Mouse (Mus musculus) frontal cortex, adult (tissue): ENCODE results near the gene Myo9a.
A peak's percentile ranks its signal among the peaks of the same experiment; 100 is the strongest.
"Not testable (repeated sequence)": the region's sequence is repeated elsewhere in the genome, so short reads cannot be mapped to it uniquely, and the experiment has no call there.

Experiments used
- ATAC-seq: cut with Nextera tagmentation; 2 replicates; pipeline ENCODE4 v1.9.2; 2017; ENCODE audit warnings: mild to moderate bottlenecking, moderate library complexity, mixed read lengths; ENCODE audit not compliant: low TSS enrichment

Myo9a gene

DNA sequence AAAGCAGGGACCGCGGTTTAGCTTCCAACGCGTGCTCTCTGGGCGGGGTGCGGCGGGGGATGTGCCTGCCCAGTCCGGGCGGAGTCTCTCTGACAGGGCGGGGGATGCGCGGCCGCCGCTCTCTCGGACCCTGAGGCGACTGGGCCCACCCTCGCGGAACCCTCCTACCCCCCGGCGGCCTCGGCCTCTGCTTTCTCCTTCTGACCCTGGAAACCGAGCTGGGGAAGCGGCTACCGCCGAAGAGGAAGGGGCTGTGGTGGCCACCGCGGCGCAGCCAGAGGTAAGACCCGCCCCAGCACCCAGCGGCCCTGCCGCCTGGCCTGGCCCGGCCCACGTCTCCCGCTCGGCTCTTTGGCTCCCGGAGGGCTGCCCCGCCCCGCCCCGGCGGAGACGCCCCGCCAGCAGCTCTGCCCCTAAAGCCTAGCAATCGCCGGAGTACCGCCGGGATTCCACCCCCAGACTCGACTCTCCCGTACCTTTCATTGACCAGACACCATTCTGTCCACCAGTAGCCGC lies 428 bp downstream of the Myo9a start:
- ATAC-seq: peak; percentile 84

DNA sequence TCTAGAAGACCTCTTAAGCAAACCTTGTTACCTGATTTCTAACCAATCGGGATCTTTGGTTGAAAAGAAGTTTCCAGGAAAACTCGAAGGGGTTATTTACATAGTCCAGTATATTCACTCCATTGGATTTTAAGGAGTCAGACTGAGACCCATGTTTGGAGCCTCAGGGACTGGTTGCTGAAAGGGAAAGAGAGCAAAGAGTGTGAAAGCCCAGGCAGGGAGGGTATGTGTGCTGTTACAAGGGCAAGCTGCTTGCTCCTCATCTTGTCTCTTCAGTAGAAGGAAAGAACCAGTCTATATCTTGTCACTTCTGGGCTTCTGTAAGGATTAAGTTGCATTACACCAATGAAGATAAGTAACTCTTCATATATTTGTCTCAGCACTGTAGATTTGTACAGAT lies 1.3 kb downstream of the Myo9a start:
- no peak for ATAC-seq

DNA sequence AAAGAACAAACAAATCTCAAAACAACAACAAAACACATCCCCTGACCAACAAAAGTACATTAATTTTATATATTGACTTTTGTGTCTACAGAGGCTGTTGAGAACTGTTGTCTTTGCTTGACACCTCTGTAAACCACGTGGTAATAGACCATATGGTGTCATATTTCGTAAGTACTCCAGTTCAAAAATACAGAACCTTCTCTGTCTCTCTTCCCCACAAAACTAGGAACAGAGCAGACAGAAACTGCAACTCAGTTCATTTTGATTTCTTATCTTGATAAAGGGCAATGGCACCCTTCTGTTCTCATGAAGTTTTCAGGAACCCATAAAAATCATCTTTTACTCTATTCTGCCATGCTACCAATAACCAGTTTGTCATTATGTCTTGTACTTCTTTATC lies 4.5 kb downstream of the Myo9a start:
- ATAC-seq: no peak

DNA sequence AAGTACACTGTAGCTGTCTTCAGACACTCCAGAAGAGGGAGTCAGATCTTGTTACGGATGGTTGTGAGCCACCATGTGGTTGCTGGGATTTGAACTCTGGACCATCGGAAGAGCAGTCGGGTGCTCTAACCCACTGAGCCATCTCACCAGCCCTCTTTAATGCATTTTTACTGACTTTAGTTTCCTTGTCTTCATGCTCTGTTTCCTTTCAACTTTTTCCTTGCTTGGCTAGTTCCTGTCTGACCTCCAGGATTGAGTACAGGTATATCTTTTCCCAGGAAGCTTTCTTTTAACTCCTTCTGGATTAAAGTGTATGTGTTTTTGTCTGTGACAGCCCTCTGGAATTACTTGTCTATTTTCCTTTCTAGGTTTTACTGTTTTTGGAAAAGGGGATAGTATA lies 6.3 kb downstream of the Myo9a start:
- not testable (repeated sequence) for ATAC-seq

DNA sequence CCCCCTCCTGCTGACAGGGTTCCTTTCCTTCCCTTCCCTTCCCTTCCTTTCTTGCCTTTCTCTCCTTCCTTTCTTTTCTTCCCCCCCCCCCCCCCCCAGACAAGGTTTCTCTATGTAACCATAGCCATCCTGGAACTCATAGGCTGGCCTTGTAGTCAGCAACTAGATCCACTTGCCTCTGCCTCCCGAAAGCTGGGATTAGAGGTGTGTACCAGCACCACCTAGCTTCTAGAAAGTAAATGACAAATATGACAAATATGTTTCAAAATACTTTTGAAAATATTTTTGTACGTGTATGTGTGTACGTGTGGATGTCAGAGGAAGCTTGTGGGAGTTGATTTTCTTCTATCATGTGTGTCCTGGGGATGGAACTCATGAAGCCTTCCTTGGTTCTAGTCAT lies 9.8 kb downstream of the Myo9a start:
- no peak for ATAC-seq

DNA sequence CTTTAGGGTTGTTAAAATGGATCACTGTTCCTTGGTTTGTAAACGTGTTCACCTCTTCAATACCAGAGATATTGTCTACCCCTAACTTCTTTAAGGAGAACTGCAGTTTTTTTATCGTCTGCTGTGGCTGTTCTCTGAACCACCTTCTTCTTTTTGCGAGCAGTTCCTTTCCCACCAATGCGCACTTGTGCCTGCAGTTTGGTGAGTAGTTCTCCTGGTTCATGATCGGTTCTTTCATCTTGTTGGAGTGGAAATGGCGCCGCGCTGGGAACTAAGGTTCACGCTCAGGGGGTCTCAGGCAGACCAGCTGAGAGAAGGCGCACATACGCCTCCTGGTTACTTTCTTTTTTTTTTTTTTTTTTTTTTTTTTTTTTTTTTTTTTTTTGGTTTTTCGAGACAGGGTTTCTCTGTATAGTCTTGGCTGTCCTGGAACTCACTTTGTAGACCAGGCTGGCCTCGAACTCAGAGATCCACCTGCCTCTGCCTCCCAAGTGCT lies 16.3 kb downstream of the Myo9a start:
- not testable (repeated sequence) for ATAC-seq

DNA sequence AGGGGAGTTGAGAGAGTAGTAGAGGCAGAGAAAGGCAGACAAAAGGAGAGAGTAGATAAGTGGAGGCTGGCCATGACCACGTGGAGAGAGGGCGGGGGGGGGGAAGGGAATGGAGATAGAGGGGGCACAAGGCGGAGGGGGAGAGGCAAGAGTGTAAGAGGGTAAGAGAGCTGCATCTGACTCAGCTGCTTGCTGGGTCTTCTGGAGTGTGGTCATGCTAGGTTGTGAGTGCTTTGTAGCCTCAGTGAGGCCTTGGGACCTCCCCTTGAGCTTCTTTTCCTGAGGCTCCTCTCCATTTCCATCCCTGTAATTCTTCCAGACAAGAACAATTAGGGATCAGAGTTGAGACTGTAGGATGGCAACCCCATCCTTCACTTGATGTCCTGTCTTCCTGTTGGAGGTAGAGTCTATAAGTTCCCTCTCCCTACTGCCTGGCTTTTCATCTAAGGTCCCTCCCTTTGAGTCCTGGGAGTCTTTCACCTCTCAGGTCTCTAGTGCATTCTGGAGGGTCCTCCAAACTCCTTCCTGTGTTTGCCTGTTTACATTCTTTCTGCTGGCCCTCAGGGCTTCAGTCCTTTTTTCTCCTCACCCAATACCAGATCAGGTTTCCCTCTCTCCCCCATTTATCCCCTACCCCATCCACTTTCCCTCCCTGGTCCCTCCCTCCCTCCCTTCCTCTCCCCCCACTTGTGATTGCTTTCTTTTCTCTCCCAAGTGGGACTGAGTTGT lies 55.5 kb downstream of the Myo9a start:
- not testable (repeated sequence) for ATAC-seq

DNA sequence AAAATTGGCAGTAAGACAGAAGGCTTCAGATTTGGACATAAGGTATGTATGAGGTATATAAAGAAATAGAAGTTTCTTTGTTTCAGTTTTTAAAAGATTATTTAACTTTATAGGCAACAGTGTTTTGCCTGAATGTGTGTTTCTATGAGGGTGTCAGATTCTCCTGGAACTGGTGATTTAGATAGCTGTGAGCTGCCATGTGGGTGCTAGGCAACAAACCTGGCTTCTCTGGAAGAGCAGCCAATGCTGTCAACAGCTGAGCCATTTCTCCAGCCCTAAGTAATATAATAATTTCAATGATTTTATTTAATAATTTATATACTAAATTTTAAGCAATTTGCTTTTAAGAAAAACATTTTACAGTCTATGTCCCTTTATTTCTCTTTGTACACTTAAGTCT lies 133.9 kb downstream of the Myo9a start:
- no peak for ATAC-seq

DNA sequence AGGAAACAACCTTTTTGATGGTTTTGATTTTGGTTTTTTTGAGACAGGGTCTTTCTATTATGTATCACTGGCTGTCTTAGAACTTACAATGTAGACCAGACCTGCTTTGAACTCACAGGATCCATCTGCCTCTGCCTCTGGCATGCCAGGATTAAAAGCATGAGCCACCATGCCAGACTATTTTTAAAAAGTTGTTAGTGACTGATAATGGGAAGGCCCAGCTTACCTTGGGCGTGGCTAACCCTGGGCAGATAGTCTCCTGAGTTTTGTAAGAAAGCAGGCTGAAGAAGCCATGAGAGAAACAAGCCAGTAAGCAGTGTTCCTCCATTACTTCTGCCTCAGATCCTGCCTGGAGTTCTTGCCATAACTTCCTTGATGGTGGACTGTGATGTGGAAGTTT lies 152.7 kb downstream of the Myo9a start:
- ATAC-seq: no peak

DNA sequence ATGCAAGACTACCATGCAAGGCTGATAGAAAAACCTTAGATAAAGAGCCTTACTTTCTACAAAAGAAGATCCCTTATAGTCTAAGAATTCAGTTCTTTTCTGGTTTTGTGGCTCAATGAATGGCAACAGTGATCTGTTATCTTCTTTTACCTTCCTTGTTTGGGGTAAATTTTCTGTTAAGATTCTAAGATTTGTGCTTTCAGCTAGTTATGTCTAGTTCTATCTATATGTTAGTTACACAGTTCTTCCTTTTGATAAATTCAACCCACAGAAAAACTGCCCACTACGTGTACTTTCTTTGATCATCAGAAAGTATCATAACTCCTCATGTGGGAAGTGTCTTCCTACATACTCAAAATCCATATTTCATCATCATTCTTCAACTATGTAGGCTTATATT lies 164.1 kb downstream of the Myo9a start:
- no peak for ATAC-seq

DNA sequence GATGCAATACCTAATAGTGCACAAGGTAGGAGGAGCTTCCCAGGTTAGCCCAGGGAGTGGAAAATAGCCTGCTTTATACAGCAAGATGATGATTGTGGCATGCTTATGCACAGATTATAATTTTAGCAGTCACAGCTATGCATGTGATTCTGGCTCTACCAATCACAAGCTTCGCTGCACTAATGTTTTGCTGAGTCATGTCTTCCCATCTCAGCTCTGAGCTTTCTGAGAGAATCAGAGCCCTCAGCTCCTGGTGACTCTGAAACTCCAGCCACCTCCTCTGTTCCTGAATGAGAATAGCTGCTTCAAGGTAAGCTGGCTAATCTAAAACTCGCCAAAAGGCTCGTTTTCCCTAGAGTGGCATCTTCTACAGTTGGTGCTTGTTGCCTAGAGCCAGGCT lies 179.6 kb downstream of the Myo9a start:
- no peak for ATAC-seq

DNA sequence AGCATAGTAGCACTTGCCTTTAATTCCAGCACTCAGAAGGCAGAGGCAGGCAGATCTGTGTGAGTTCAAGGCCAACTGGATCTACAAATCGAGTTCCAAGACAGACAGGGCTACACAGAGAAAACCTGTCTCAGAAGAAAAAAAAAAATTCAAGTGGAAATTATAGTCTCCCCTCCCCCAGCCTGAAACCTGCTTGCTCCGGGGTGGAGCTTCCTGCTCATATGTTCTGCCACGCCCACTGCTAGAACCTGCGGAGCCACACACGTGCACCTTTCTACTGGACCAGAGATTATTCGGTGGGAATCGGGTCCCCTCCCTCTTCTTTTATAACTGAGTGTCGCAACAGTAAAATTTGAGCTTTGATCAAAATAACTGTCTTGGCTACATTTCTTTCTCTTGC lies 185.2 kb downstream of the Myo9a start:
- ATAC-seq: not testable (repeated sequence)

DNA sequence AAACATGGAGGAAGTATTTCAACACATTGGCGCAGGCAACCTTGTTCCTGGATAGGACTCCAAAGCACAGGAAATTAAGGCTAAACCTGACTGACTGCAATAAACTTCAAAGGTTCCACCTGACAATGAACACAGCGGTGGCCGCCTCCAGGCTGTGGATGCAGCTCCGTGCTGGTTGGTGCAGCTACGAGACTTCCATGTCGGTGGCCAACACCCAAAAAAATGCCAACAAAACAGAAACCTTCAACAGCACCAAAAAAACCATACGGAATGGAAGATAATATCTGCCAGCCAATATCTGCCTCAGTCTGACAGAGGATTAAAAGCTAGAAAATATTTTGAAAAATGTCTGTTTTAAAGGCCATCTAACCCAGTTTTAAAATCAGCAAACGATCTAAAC lies 187.8 kb downstream of the Myo9a start:
- no peak for ATAC-seq

DNA sequence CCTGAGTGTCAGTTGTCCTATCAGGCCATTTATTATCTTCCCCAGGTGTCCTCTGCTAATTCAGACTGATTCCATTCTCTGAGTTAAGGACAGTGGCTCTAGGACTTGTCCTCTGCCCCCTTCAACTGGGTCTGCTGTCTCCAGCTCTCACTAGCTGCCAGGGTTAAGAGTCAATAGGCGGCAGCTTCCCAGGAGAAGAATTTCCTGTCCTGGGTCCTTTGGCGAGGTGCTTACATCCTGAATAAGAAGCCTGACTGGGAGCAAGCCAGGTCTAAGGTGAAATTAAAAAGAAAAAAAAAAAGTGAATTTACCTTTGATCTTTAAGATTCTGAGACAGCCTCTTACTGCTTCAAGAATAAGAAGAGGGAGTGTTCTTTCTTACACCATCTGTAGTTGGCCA lies 189.0 kb downstream of the Myo9a start:
- no peak for ATAC-seq

DNA sequence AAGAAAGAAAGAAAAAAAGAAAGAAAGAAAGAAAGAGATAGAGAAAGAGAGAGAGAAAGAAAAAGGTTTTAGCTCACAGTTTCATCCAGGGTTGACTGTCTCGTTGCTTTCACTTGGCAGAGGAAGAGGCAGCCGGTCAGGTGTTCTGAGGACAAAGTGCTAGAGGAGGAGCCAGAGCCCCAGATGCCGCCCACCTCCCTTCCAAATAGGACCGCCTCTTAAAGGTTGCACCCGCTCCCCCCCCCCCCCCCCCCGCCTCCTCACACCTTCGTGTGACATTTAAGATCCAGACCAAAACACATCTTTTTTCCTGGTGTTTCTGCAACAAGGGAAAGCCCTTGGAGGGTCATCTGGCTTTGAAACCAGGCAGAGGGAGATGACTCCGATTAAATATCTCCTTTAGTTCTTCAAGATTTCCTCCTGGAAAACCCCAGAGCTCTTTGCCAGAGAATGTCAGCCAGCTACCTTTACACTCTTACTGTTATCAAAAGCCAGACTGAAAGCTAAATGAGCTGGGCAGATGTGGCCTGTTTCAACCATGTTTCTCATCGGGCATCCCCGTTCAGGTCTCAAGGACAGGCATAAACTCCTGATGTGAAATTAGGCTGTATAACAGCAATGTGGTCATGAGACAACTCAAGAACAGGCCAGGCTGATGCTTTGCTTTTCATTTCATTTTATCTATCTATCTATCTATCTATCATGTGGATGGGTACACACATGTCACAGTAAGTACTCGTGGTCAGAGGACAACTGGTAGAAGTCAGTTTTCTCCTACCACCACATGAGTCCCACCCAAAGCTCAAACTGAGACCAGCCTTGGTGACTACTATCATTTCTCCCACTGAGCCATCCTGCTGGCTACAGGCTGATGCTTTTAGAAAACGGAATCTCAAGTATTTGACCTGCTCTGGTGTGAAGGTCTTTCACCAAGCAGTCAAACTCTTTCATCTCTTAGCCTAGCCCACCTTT lies 190.5 kb downstream of the Myo9a start:
- no peak for ATAC-seq

DNA sequence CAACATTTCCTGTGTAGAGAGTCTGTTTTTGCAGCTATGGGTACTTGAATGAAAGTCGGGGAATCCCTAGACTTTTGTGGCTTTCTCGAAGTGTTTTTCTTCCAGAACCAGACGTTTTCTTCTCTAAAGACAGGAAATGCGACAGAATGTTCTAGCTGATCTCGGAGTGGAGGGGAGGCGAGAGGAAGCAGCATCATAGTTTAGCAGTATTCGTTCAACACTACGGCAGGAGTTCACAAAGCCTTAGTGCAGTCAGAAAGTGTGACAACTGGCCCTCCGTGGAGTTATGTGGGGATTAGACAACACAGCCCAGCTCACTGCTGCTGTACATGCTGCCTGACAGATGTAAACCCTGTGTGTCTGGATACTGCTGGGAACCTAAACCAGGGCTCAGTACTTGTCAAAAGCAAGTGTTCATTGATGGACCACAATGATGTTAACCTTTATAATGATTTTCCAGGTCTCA lies 191.2 kb downstream of the Myo9a start:
- no peak for ATAC-seq

DNA sequence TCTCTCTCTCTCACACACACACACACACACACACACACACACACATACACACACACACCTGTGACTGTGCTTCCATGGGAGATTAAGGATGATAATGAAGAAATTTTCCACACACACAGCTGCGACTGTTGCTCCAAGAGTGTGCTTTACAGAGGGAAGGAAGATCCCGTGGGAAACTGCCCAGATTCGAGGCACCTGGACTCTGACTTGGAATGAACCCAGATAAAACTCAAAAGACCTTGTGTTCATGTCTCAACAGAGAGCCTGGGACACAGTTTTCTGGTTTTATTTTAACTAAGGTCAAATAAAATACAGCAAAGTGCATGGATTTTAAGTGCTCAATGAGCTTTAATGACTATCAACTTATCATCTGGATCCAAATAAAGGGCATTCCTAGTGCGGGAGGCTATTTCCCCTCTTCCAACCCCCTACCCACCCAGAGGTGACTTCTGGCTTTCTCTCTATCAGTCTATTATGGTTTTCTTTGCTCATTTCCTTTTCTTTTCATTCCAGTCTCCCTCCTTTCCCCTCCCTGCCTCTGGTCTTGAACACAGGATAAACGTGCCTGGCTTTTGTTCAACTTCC lies 191.9 kb downstream of the Myo9a start:
- no peak for ATAC-seq

DNA sequence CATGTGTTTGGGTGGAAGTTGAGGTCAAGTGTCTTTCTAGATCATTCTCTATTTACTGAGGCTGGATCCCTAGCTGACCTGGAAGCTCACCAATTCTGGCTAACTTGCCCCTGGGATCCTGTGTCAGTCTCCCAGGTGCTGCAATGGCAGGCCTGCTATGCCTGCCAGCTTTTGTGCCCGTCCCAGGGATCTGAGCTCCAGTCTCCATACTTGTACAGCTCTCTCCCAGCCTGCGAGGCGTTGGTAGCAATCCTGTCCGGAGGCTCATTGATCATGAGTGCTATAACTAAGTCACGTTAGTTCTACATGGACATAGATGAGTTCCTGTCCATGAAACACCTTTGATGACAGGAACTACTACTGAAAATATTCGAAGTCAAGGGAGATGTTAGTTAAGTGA lies 193.1 kb downstream of the Myo9a start:
- ATAC-seq: no peak

DNA sequence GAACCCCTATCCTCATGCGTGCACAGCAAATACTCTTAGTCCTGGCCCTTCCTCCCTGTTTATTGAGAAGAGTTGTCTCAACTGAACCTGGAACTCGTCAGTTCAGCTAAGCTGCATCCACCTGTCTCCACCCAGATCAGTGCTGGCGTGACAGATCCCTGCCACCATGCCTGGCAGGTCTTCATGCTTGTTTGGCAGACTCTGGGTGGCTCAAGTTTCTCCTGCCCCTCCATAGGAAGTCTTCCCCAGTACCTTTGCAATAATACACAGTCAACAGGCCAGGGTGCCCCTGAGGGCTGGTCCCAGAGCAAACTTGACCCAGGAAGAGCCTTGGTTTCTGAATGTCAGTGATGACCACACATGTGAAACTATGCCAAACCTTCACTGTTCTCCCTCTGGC lies 194.5 kb downstream of the Myo9a start:
- ATAC-seq: no peak

DNA sequence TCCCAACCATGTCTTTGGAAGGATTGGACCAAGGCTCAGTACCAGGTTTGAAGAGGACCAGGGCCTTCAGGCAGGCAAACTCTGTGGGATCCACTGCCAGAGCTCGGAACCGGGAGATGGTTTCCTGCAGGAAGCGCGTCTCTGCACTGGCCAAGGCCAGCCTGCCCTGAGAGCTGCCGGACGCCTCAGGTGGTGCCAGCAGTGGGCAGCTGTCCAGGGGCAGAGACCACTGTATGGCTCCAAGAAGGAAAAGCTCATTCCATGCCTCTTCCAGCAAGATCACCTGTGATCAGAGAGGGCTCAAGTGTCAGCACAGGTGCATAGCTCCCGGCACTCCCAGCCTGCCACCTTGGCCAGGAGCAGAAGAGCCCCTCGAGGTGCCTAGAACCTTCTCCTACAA lies 196.6 kb downstream of the Myo9a start:
- no peak for ATAC-seq

DNA sequence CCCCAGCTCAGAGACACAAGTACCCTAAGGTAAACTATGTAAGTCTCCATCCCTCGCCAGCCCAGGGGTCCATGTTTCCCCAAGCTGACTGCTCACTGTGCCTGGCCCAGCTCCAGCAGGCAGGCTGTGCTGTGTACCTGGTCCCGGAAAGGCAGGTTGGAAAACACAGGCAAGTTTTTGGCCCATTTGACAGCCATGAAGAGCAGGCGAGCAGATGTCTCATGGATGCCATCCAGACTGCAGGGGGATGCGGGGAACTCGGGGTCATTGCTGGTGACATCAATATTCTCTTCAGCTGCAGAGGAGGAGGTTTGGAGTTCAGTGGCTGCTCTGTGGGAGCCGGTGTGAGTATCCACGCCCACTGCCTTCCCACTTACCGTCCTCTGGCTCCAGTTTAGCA lies 197.5 kb downstream of the Myo9a start:
- no peak for ATAC-seq

DNA sequence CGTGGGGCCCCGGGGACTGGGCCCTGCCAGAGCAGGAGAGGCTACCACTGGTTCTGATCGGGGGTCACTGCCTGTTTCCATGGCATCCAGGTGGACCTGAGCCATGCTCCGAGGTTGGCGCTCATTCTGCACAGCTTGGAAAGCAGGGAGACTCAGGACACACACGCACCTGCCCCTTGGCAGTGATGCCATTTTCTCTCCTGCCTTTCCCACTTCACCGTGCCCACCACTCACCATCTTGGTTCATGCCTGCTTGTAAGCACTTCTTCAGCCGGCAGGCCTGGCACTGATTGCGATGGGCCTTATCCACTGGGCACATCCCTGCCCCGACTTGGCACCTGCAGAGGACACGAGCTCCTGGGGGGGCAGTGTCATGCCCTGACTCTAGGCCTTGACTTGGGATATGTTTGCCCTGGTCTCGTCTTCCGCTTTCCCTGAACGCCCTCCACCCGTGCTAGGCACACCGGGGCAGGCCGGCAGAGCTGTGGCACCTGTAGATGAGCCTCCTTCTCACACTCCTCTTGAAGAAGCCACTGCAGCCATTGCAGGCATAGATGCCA lies 198.1 kb downstream of the Myo9a start:
- no peak for ATAC-seq
